10 mouse cellular contexts compared by ENCODE assay signal in the genomic region with DNA sequence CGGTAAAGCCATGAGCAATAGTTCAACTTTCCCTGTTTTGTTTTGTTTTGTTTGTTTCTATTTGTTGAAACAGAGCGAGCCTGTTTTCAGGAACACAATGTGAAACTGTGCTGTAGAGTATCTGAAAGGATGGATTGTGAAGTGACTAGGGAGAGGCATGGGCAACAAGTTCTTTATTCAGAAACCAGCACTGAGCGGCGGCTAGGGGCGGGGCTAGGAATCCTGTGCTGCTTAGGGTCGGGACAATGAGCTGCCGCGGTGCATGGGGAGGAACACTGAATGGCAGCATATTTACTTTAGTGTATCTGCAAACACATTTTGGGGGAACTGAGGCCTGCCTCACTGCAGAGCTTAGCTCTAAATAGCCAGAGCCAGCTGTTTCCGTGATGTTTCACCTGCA. TPM values are rescaled to one million over a fixed set of nuclear protein-coding genes. Genes with fewer than 3 reads are reported as not detected.
DNase-seq lines count a peak whose midpoint lies in the region; ATAC-seq and TF ChIP-seq lines count a peak whose summit lies in the region.
"Had no signal": no experiment of that assay in that cellular context is flagged by ENCODE, and none has a peak within 500 bp of the region (broad histone marks: within the 10 kb centered on the region; RNA-seq: fewer than 3 reads in every experiment).

No protein-coding gene starts in this region.

- no peak overlapping the region for H3K9ac ChIP-seq in embryonic facial prominence, embryonic 12.5 days
- no peak overlapping the region for H3K9ac ChIP-seq in intestine, embryonic 15.5 days

- intact Hi-C loops in left cerebral cortex, adult 2 months (cut with DNase I) = no loop called here
- intact Hi-C loops in left cerebral cortex, postnatal 14 days (cut with DNase I) = no loop called here

- H3K36me3 ChIP-seq in embryonic facial prominence, embryonic 12.5 days = no peaks in the 10 kb centered on the region
- no peaks in the 10 kb centered on the region for H3K36me3 ChIP-seq in intestine, embryonic 15.5 days

- no peak for ATAC-seq in embryonic facial prominence, embryonic 12.5 days (ENCODE audit: insufficient number of reproducible peaks, insufficient read depth, low FRiP score, low TSS enrichment)
- no peak for ATAC-seq in intestine, embryonic 15.5 days

- no peak for TF ChIP-seq CTCF in left cerebral cortex, adult 2 months (IDR thresholded peaks at IDR 0.05)

- WGBS in embryonic facial prominence, embryonic 12.5 days = 14% methylated on average over 9 of the region's 9 CpGs
- WGBS in intestine, embryonic 15.5 days = 38% methylated on average over 9 of the region's 9 CpGs

- DNase-seq in left cerebral cortex, adult 2 months (ENCODE audit: extremely low spot score in 1 of 2, low spot score in 2 of 2) = no peak
- DNase-seq in left cerebral cortex, postnatal 14 days (ENCODE audit: low spot score in 2 of 2) = no peak
- peak; percentile 58 for DNase-seq in retina, embryonic 14.5 days (ENCODE audit: low spot score)
- DNase-seq in adrenal gland, adult (ENCODE audit: inconsistent age in 2 of 2, low spot score in 1 of 2) = no peak
- no peak for DNase-seq in right cerebral cortex, adult 2 months (ENCODE audit: low spot score in 2 of 2)
- DNase-seq in layer of hippocampus, postnatal 25 days (ENCODE audit: extremely low spot score in 1 of 2, low spot score in 1 of 2) = no peak
- DNase-seq: heart, postnatal 4 days had no signal

- H3K4me3 ChIP-seq in left cerebral cortex, adult 2 months = no peak overlapping the region
- peak overlapping the region; percentile 12; the same call in 1 of the 2 replicates for H3K4me3 ChIP-seq in embryonic facial prominence, embryonic 12.5 days
- no peak overlapping the region for H3K4me3 ChIP-seq in intestine, embryonic 15.5 days (replicated peaks)
- H3K4me3 ChIP-seq: megakaryocyte, embryonic 14.5 days had no signal

- peak overlapping the region; percentile 63; the same call in 1 of the 2 replicates for H3K27ac ChIP-seq in left cerebral cortex, adult 2 months
- no peak overlapping the region for H3K27ac ChIP-seq in embryonic facial prominence, embryonic 12.5 days
- H3K27ac ChIP-seq in intestine, embryonic 15.5 days = no peak overlapping the region

- peaks cover 8% of the 10 kb centered on the region; the same call in 1 of the 2 replicates for H3K4me1 ChIP-seq in embryonic facial prominence, embryonic 12.5 days
- no peaks in the 10 kb centered on the region for H3K4me1 ChIP-seq in intestine, embryonic 15.5 days (replicated peaks)
- H3K4me1 ChIP-seq: megakaryocyte, embryonic 14.5 days had no signal

- no peaks in the 10 kb centered on the region for H3K9me3 ChIP-seq in embryonic facial prominence, embryonic 12.5 days
- H3K9me3 ChIP-seq in intestine, embryonic 15.5 days = no peaks in the 10 kb centered on the region

- H3K4me2 ChIP-seq in embryonic facial prominence, embryonic 12.5 days (replicated peaks) = peak overlapping the region; percentile 37
- peak overlapping the region; percentile 33; the same call in 1 of the 2 replicates for H3K4me2 ChIP-seq in intestine, embryonic 15.5 days (replicated peaks)

- no peaks in the 10 kb centered on the region for H3K27me3 ChIP-seq in embryonic facial prominence, embryonic 12.5 days
- no peaks in the 10 kb centered on the region for H3K27me3 ChIP-seq in intestine, embryonic 15.5 days (replicated peaks)
- H3K27me3 ChIP-seq: megakaryocyte, embryonic 14.5 days had no signal

RNA-seq across cellular contexts. Expression of a gene that starts 53.0 kb away (rescaled TPM):
- 100 to 1,000 TPM; 246 to 268 TPM for total RNA-seq in left cerebral cortex, adult 2 months (2021)
- total RNA-seq in left cerebral cortex, postnatal 14 days (2021) = 100 to 1,000 TPM; 178 to 182 TPM
- polyA plus RNA-seq in embryonic facial prominence, embryonic 12.5 days (2016; fragmentation: Nextera tagmentation; extraction: Ambion mirVana) = 1.9 and 3.2 TPM in 2 replicates
- polyA plus RNA-seq in intestine, embryonic 15.5 days (2015; fragmentation: Nextera tagmentation; extraction: Ambion mirVana) = 0.36 and 0.38 TPM in 2 replicates
- 100 to 1,000 TPM; 275 to 298 TPM for total RNA-seq in layer of hippocampus, postnatal 25 days (2021)
